In genomic region chr1:54824106-54824808, GRCm38 (mm10) we compare ENCODE assay signal across 19 mouse cellular contexts.
DNase-seq lines count a peak whose midpoint lies in the region; ATAC-seq and TF ChIP-seq lines count a peak whose summit lies in the region.
"Had no signal": no experiment of that assay in that cellular context is flagged by ENCODE, and none has a peak within 500 bp of the region (broad histone marks: within the 10 kb centered on the region; RNA-seq: fewer than 3 reads in every experiment).

No protein-coding gene starts in this region.

- 34% methylated on average over 14 of the region's 14 CpGs for WGBS in kidney, embryonic 14.5 days
- WGBS in kidney, adult 2 months: 51% methylated on average over 14 of the region's 14 CpGs
- 85% methylated on average over 14 of the region's 14 CpGs for WGBS in midbrain, embryonic 11.5 days
- 85% methylated on average over 14 of the region's 14 CpGs for WGBS in midbrain, embryonic 10.5 days

- H3K9ac ChIP-seq in kidney, embryonic 14.5 days (ENCODE audit: low read depth, low read length): no peak overlapping the region
- H3K9ac ChIP-seq in midbrain, embryonic 11.5 days (ENCODE audit: low read length): no peak overlapping the region
- H3K9ac ChIP-seq: embryonic facial prominence, embryonic 12.5 days; forebrain, embryonic 15.5 days; heart, embryonic 13.5 days; hindbrain, embryonic 15.5 days had no signal

- 0 out of 2 replicates have a peak, but pooled peaks cover 2% of the 10 kb centered on the region for H3K4me1 ChIP-seq in kidney, embryonic 14.5 days (ENCODE audit: control insufficient read depth, insufficient read depth, low read length)
- peaks cover 27% of the 10 kb centered on the region for H3K4me1 ChIP-seq in kidney, adult 2 months (ENCODE audit: control insufficient read depth, insufficient read depth, low read length)
- H3K4me1 ChIP-seq in midbrain, embryonic 11.5 days (ENCODE audit: control insufficient read depth, insufficient read depth, low read length): no peaks in the 10 kb centered on the region
- no peaks in the 10 kb centered on the region for H3K4me1 ChIP-seq in midbrain, embryonic 10.5 days
- H3K4me1 ChIP-seq: embryonic facial prominence, embryonic 12.5 days; hindbrain, embryonic 15.5 days had no signal

- intact Hi-C loops in left cerebral cortex, postnatal 36 days (cut with DNase I): loop anchor here (10.0 kb wide), 1 partner anchor 229 kb away; no protein-coding TSS in a partner anchor

- no peak for TF ChIP-seq CTCF in kidney, adult 2 months (conservative IDR thresholded peaks at IDR 0.05; ENCODE audit: insufficient read depth, insufficient read length, low read depth, low read length)

- no peaks in the 10 kb centered on the region for H3K36me3 ChIP-seq in kidney, embryonic 14.5 days (ENCODE audit: control insufficient read depth, insufficient read depth, low read length)
- no peaks in the 10 kb centered on the region for H3K36me3 ChIP-seq in kidney, adult 2 months (ENCODE audit: control insufficient read depth, insufficient read depth, low read length)
- no peaks in the 10 kb centered on the region for H3K36me3 ChIP-seq in midbrain, embryonic 11.5 days (ENCODE audit: control insufficient read depth, insufficient read depth, low read length)
- H3K36me3 ChIP-seq in midbrain, embryonic 10.5 days: no peaks in the 10 kb centered on the region
- H3K36me3 ChIP-seq: embryonic facial prominence, embryonic 12.5 days; forebrain, embryonic 15.5 days; heart, embryonic 13.5 days; hindbrain, embryonic 15.5 days had no signal

- H3K4me3 ChIP-seq in kidney, embryonic 14.5 days (ENCODE audit: low read length): no peak overlapping the region
- H3K4me3 ChIP-seq in kidney, adult 2 months (ENCODE audit: insufficient read depth, low read depth, low read length): no peak overlapping the region
- H3K4me3 ChIP-seq in midbrain, embryonic 11.5 days (ENCODE audit: low read depth, low read length): no peak overlapping the region
- H3K4me3 ChIP-seq in midbrain, embryonic 10.5 days: no peak overlapping the region
- H3K4me3 ChIP-seq: embryonic facial prominence, embryonic 12.5 days; forebrain, embryonic 15.5 days; heart, adult 2 months; heart, embryonic 13.5 days; hindbrain, embryonic 15.5 days had no signal

- no peaks in the 10 kb centered on the region for H3K9me3 ChIP-seq in kidney, embryonic 14.5 days (ENCODE audit: control insufficient read depth, low read length)
- H3K9me3 ChIP-seq in midbrain, embryonic 11.5 days (ENCODE audit: control insufficient read depth, low read length): no peaks in the 10 kb centered on the region
- H3K9me3 ChIP-seq in midbrain, embryonic 10.5 days (replicated peaks): no peaks in the 10 kb centered on the region
- H3K9me3 ChIP-seq: embryonic facial prominence, embryonic 12.5 days; forebrain, embryonic 15.5 days; heart, embryonic 13.5 days; hindbrain, embryonic 15.5 days had no signal

- no peak overlapping the region for H3K27ac ChIP-seq in kidney, embryonic 14.5 days (ENCODE audit: low read depth, low read length)
- no peak overlapping the region for H3K27ac ChIP-seq in kidney, adult 2 months (ENCODE audit: insufficient read depth, low read depth, low read length)
- H3K27ac ChIP-seq in midbrain, embryonic 11.5 days (ENCODE audit: low read depth, low read length): no peak overlapping the region
- H3K27ac ChIP-seq in midbrain, embryonic 10.5 days (replicated peaks): no peak overlapping the region
- H3K27ac ChIP-seq: embryonic facial prominence, embryonic 12.5 days; forebrain, embryonic 15.5 days; heart, adult 2 months; heart, embryonic 13.5 days; hindbrain, embryonic 15.5 days had no signal

- TF ChIP-seq POLR2A in kidney, adult 2 months (IDR thresholded peaks at IDR 0.05; ENCODE audit: low read depth, low read length): no peak

- peak; percentile 73 for ATAC-seq in kidney, embryonic 14.5 days (ENCODE audit: low FRiP score, low TSS enrichment)
- no peak for ATAC-seq in midbrain, embryonic 11.5 days (ENCODE audit: low FRiP score)
- ATAC-seq: activated CD4-positive, CD25-positive, alpha-beta regulatory T cell, adult 4 months; forebrain, embryonic 15.5 days; Patski had no signal

- H3K27me3 ChIP-seq in kidney, embryonic 14.5 days (ENCODE audit: control insufficient read depth, insufficient read depth, low read length): no peaks in the 10 kb centered on the region
- no peaks in the 10 kb centered on the region for H3K27me3 ChIP-seq in kidney, adult 2 months (replicated peaks; ENCODE audit: control insufficient read depth, insufficient read depth, low read length)
- no peaks in the 10 kb centered on the region for H3K27me3 ChIP-seq in midbrain, embryonic 11.5 days (ENCODE audit: control insufficient read depth, insufficient read depth, low read length)
- no peaks in the 10 kb centered on the region for H3K27me3 ChIP-seq in midbrain, embryonic 10.5 days (ENCODE audit: low read depth, poor library complexity, severe bottlenecking)
- H3K27me3 ChIP-seq: embryonic facial prominence, embryonic 12.5 days; forebrain, embryonic 15.5 days; heart, embryonic 13.5 days; hindbrain, embryonic 15.5 days; Patski had no signal

- no peak overlapping the region for H3K4me2 ChIP-seq in kidney, embryonic 14.5 days (replicated peaks; ENCODE audit: low read depth, low read length)
- no peak overlapping the region for H3K4me2 ChIP-seq in midbrain, embryonic 11.5 days
- H3K4me2 ChIP-seq: embryonic facial prominence, embryonic 12.5 days; forebrain, embryonic 15.5 days; heart, embryonic 13.5 days; hindbrain, embryonic 15.5 days had no signal

- DNase-seq in embryo, embryonic 10 days (ENCODE audit: low spot score): peak; percentile 31
- no peak for DNase-seq in embryo, embryonic 11 days
- no peak for DNase-seq in kidney, adult 2 months
- DNase-seq in midbrain, embryonic 11.5 days (ENCODE audit: low spot score, missing footprints): peak; percentile 33
- no peak for DNase-seq in midbrain, embryonic 10.5 days (ENCODE audit: low spot score)
- no peak for DNase-seq in left cerebral cortex, postnatal 36 days (ENCODE audit: low spot score in 2 of 2)
- DNase-seq: adrenal gland, postnatal 36 days; cerebellum, adult 2 months; cerebellum, postnatal 10 days; gastrocnemius, postnatal 36 days; heart, postnatal 36 days had no signal

Comparison
In these comparisons a context has a peak if more than half of its experiments do, and no peak if none do; other contexts are left out.
1. DNase-seq: peak in embryo, embryonic 10 days (single experiment) and midbrain, embryonic 11.5 days (single experiment); none in embryo, embryonic 11 days (single experiment), kidney, adult 2 months (single experiment), midbrain, embryonic 10.5 days (single experiment) and left cerebral cortex, postnatal 36 days (0 of 2).